Mouse (Mus musculus): ENCODE measurements around the gene S1pr3.

Gene S1pr3

DNA sequence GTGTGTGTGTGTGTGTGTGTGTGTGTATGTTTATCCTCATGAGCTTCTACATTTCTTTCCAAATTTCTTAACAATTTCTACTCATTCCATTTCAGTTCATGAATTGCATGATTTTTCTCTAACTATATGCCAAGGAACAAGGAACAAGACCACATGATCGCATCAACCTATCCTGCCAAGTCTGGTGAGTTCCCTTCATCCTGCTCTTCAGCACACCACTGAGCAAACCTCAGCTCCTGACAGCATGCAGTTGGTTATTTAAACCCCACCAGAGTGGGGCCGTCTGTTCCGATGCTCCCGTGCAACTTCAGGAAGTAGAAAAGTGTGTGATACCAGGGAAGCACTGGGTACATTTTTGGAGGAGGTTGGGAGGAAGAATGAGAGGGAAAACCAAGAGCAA is 38.1 kb downstream of the S1pr3 start:
- no peak for DNase-seq (ENCODE audit: low read depth, low spot score)

DNA sequence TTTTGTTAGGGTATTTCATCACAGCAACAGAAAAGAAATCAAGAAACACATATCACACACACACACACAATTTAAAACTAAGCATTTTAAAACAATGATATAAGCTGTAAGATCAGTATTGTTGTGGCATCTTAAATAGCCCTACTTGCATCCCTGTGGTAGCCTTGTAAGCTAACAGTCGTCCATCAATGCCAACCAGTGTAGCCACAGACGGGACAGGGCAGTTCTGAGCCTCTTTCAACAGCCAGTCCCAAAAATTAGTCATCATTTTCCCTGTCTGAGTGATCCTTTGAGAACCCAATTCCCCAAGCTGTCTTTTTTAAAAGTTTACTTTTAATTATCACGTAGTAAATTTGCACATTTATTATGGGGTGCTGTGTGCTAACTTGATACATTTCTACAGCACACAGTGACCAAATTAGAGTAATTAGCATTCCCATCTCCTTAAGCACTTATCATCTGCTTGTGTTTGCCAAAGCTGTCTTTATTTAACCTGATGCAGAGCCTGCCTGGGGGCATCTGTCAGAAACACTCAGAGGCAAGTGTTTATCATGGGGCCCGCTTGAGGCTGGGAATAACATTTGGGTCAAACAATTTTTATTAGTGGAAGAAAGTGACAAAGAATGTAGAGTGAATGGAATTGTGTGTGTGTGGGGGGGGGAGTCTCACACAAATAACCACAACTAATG is 47.9 kb downstream of the S1pr3 start:
- no peak for DNase-seq (ENCODE audit: low read depth, low spot score)

DNA sequence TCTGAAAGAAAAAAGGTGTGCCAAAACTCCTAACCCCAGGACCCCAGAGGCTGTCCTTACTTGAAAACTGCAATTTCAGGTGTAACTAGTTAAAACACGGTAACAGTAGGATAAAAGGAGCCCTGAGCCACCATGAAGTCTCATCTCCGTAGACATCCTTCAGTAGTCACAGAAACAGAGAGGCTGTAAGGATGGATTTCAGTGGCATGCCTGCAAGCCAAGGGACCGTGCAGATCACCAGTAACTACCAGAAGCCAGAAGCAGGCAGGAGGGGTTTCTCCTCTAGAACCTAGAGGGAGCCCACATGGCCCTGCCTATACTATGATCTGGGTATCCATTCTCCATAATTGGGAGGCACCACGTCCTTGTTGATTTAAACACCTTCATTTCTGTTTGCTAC is 55.9 kb downstream of the S1pr3 start:
- DNase-seq (ENCODE audit: low read depth, low spot score), result no peak

DNA sequence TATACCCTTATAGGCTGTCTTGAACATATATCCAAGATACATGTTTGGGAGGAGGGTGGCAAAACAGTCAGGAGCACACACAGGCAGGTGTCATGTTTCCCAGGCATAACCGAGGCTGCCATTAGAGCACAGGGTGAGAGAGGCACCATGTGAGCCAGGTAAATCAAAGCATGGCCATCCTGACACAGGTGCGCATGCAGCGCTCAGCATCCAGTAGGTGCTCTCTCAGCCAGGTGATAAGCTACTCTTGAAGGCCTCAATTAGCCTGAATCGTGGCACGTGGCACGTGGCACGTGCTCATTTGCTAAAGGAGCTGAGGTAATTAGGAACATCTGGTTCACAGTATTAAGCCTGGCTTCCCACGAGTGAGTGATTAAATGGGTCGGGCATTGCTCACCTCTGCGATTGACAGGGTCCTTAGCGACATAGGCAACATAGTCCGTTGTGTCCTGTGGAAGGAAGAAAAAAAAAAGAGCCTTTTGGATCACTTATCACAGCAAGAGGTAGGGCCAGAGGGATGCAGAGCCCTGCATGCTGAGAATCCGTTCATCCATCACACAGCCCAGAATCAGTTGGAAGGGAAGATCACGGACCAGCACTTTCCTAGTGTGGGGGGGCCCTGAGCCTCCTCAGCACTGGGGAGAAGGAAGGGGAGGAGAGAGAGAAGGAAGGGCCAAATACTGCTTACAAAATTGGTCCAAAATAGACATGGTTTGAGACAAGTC is 57.8 kb downstream of the S1pr3 start:
- no peak for DNase-seq (ENCODE audit: low read depth, low spot score)

DNA sequence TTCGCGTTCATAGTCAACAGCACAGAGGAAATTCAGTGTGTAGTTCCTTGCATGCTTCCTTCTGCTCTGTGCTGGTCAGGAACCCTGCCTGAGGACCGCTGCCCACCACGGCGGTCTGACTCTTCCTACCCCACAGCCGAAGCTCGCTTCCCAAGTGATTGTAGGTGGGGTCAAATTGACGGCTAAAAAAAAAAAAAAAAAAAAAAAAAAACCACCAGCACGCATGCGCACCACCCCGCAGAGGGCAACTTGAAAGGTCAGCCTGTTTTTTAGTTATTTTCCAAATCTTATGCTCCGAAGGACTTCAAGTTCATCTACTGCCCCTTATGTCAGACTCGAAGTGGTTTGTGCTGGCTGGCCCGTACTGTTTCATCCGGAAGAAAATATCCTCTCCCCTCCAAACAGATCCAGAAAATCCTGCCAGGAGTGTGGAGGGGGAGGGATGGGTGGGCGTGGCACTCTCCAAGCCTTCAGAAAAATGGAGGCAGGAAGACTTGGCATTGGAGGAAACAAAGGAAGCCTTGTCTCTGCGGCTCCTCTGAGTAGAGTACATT is 60.3 kb downstream of the S1pr3 start:
- DNase-seq (ENCODE audit: low read depth, low spot score), result no peak
